Mouse (Mus musculus) retina, postnatal 7 days (tissue): ENCODE data around the gene Exoc2.

ENCODE experiments used
- DNase-seq: peaks from one replicate; pipeline ENCODE4 v3.0.0-alpha.2; 2012; ENCODE audit warnings: low read depth, low spot score

Gene Exoc2

DNA sequence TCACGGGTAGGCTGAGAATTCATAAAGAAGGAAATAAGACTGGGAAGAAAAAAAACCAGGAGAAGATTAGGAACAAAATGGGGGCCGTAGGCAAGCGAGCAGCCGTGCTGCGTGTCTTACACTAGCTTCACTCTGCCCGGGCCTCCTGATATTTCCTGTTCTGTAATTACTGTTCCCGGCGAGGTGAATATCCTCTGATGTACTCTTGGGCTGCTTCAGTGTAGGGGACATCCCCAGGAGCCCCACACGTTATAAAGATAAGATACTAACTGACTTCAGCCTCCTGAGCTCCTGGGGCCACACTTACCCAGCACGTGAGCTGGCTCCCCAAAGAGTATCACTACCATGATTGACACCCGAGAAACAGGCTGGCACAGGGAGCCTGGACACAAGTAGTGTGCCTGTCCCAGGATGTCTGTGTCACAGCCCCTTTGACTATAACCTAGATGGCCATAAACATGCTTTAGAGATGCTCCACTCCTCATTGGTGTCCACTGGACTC is 196.2 kb downstream of the Exoc2 start:
- DNase-seq = no peak

- DNase-seq = no peak
Observed at GRCm38 (mm10) chr13:30776021-30776420, 197.9 kb downstream of the Exoc2 start.

DNA sequence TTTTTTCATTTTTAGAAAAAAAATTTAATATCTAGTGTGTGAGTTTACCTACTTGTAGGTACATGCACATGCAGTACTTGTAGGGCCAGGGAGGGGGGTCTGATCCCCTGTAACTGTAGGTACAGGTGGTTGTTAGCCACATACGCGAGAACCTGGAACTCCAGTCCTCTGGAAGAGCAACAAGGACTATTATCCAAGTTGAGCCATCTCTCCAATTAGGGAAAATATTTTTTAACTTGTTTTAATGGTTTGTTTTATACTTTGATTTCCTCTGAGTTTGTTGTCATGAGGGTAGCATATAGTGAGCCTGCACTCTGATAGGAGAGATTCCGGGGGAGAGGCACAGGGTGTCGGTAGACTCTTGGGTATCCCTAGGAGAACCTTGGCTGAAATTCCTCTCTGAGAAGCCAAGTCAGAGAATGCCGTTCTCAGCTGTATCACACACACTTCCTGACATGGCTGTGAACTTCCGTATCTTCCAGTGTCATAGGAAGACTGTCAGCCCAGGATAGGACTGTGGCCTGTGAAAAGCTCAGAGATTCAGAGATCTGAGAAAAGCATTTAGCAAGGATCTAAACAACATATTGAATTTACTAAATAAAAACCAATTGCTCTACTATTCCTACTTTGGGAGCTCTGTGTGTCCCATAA is 206.3 kb downstream of the Exoc2 start:
- DNase-seq = no peak

DNA sequence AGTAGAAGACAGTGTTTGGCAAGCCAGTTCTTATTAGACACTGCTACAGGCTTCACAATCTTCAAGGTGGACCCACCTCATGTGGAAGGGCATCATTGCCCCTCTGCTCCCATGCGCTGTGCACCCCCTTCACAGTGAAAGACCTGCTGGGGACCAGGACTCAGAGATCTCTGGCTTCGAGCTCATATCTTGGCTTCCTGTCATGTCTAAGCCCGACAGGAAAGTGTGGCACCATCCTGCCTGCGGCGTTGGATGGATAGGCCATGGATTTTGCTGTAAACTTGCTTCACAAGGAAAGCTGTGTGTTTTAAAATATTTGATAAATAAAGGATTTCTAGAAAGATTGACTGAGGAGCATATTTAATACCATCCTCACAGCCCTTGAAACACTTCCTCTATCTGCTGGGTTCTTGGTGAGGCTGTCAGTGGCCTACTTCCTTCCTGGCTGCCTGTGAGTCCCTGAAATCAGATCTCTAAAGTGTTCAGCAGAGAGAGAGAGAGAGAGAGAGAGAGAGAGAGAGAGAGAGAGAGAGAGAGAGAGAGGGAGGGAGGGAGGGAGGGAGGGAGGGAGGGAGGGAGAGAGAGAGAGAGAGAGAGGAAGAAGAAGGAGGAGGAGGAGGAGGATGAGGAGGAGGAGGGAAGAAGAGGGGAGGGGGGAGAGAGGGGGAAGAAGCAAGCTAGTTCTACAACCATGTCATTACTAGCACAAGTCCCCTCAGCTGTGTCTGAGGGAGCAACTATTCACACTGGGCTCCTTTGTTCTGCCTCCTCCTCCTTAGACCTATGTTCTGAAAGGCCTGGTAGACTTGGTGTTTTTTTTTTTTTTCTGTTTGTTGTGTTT is 207.0 kb downstream of the Exoc2 start:
- no peak for DNase-seq

GRCm38 (mm10) chr13:30765906-30766305 is 208.0 kb downstream of the Exoc2 start:
- DNase-seq = no peak

DNA sequence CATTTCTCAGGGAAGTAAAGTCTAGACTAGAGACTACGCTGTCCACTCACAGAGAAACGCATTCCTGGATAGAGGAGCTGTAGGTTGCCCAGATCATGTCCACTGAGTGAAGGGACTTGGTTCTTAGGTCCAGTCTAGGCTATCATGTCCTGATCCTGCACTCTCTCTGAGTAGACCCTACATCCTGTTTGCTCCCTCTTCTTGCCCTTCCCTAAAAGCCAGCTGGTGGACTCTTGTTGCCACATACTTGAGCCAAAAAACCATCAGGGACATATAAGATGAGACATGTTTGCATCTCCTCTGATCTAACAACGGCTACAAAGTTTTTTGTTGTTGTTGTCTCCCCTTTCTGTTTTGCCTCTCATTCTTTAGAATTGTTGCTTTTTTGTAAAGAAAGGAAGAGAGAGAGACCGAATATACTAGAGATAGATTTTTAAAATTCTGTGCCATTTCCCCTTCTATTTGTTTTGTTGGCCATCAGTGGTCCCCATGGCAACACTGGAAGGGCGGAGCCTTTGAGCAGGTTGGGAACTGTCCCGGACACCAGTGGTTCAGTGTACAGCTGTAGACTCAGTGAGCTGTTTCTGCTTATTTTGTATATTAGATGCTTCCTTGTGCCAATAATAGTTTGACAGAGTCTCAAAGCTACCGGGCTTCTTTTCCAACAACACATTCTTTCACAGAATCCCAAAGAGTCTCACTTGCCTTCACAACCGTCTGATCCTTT is 209.7 kb downstream of the Exoc2 start:
- DNase-seq = no peak
